Mouse (Mus musculus): ENCODE measurements around the gene Etfdh.

Gene Etfdh

GRCm38 (mm10) chr3:79629416-79629730 is at the start of gene Etfdh:
Gene Etfdh (minus strand): TSS chr3:79629500.
- peak; percentile 94 for DNase-seq (ENCODE audit: inconsistent ontology term)

DNA sequence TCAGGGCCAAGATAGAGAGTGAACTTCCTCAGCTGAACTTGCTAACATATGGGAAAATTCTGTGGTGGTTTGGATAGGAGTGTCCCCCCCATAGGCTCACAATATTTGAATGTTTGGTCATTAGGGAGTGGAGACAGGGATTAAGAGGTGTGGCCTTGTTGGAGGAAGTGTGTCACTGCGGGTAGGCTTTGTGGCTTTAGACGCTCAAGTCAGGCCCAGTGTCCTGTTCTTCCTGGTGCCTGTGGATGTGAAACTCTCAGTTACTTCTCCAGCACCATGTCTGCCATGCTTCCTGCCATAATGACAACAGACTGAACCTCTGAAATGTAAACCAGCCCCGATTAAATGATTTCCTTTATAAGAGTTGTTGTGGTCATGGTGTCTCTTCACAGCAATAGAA is 47.1 kb upstream of the Etfdh start:
- no peak for DNase-seq (ENCODE audit: inconsistent ontology term)

DNA sequence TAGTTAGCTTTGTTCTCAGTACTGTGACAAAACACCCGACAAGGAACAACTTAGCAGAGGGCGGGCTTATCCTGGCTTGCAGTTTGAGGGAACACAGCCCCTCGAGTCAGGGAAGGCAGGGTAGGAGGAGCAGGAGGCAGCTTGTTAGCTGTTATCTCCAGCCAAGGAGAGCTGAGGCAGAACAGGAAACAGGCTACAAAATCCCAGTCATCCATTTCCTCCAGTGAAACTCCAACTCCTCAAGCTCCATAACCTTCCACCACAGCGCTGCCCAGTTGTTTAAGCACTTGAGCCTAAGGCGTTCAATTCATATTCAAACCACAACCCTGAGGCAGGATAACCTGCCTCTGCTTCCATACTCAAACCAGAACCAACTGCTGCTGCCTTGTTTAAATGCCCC is 45.3 kb upstream of the Etfdh start:
- no peak for DNase-seq (ENCODE audit: inconsistent ontology term)

GRCm38 (mm10) chr3:79673082-79673481 is 43.8 kb upstream of the Etfdh start:
- DNase-seq (ENCODE audit: inconsistent ontology term), result peak; percentile 42

GRCm38 (mm10) chr3:79672188-79672587 is 42.9 kb upstream of the Etfdh start:
- DNase-seq (ENCODE audit: inconsistent ontology term), result no peak

DNA sequence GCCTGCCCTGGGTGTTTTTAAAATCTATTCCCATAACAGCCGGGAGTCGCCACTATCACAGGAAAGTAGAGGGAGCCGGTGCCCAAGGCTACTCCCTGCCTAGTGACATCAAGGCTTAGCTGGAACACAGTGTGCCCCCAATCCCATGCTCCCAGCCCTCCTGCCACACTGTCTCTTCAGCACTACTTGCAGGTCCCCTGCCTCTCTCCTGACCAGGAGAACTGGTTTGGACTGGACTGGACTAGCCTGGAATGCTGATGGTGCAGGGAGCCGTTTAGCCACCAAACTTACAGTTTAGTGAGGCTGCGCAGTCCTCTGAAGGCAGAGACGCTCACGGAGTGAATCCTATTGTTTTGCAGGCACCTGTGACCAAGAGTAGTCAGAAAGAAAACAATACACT is 41.3 kb upstream of the Etfdh start:
- no peak for DNase-seq (ENCODE audit: inconsistent ontology term)

- DNase-seq (ENCODE audit: inconsistent ontology term), result no peak
These were observed 35.6 kb upstream of the Etfdh start for GRCm38 (mm10) chr3:79664787-79665408.

GRCm38 (mm10) chr3:79656682-79657081 is 27.4 kb upstream of the Etfdh start:
- DNase-seq (ENCODE audit: inconsistent ontology term), result peak; percentile 36

DNA sequence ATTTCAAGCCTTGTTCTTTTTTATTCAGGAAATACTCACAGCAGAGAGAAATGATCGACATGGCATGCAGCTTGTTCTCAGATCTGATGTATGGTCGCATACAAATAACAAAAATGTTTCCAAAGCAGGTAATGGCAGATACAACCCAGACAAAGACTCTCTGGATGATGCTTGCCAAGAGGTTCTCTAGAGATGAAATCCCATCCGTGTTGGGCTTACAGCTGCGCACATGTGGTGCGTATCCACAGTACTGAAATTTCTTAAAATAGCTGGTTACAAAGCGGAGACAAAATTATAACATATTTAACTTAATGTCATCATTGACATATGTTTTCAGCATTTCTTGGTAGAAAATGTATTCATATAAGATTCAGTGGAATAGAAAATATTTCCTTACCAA is 22.8 kb upstream of the Etfdh start:
- no peak for DNase-seq (ENCODE audit: inconsistent ontology term)

- DNase-seq (ENCODE audit: inconsistent ontology term), result peak; percentile 99
These were observed 512 bp downstream of the Etfdh start, which contains the start of gene 4930579G24Rik for GRCm38 (mm10) chr3:79628561-79629415. Gene 4930579G24Rik (plus strand): TSS chr3:79629079.

DNA sequence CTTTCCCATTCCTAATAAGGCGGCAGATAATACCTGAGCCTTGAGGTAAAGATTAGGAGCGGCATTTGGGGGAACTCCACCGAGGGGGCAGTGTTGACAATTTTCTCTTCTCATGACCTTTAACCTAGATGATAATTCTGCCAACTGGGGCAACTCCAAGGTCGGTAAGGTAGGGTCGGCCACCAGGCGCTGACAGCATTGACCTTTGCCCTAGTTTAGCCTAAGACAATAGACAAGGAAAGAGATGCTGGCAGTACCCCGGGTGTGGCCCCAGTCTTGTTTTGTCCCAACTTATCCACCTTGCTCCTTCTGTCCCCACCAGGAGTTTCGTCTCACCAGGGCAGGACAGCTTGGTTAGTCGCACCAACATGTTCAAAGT is 1.1 kb downstream of the Etfdh start:
- DNase-seq (ENCODE audit: inconsistent ontology term), result no peak

DNA sequence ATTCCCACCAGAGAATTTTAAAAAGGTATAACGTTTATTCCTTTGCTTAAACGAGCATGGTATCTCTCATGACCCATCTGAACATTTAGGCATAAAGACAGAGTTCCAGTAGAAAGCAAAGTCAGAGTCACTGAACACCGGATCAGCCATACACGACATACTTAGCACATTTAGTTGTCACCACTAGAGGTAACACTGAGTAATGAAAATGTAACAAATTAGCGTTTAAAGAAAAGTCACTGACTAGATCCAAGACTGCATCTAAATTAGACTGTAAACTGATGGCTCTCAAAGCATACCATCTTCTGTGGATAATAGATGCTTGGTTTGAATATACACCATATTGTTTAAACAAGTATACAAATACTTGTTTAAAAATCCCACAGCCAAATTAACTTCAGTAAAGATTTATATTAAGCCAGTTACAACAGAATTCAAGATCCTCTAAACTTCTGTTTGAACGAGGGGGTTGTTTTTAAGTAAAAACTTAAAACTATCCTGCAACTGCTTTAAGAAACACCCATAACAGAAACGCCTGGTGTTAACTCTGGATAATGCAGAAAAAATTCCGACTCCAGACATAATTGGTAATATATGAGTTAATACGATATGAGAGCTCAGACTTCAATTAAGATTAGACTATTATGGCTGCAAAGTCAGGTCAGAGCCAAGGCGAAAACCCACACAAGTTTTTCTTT is 1.7 kb downstream of the Etfdh start:
- DNase-seq (ENCODE audit: inconsistent ontology term), result peak; percentile 3

- no peak for DNase-seq (ENCODE audit: inconsistent ontology term)
These were observed 19.4 kb downstream of the Etfdh start for GRCm38 (mm10) chr3:79609886-79610285.

- DNase-seq (ENCODE audit: inconsistent ontology term), result no peak
These were observed 33.8 kb downstream of the Etfdh start for GRCm38 (mm10) chr3:79595468-79595867.

DNA sequence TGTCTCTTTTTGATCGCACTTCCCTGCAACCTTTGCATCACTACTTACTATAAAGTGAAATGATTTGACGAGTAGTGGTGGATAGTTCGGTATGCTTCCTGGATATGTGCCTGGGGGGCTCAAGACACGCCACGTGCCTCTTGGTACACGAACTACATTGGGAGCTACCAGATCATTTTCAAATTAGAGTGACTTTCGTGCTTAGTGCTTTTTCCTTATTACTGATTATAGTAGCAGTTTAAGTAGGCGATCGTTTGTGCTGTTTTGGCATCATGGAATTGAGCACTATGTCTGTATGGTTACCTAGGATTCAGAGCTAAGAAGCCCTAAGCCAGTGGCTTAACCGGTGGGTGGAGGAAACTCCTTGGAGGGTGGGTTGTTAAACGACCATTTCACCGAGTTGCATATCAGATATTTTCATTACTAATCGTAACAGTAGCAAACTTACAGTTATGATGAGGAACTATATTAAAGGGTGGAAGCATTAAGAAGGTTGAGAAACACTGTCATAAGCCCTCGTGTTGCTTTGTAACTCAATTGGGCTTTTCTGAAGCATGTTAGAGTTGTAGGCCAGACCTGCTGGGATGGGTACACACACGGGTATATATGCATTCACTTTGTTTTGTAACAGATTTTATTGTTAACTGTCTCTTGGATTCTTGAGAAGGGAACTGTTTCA is 37.4 kb downstream of the Etfdh start:
- DNase-seq (ENCODE audit: inconsistent ontology term), result no peak

- DNase-seq (ENCODE audit: inconsistent ontology term), result peak; percentile 80
These were observed 38.2 kb downstream of the Etfdh start, which contains the start of gene Ppid for GRCm38 (mm10) chr3:79590863-79591792. Gene Ppid (plus strand): TSS chr3:79591342.

- no peak for DNase-seq (ENCODE audit: inconsistent ontology term)
These were observed 39.6 kb downstream of the Etfdh start for GRCm38 (mm10) chr3:79589671-79590070.

- peak; percentile 75 for DNase-seq (ENCODE audit: inconsistent ontology term)
These were observed 42.5 kb downstream of the Etfdh start for GRCm38 (mm10) chr3:79586804-79587203.

- no peak for DNase-seq (ENCODE audit: inconsistent ontology term)
These were observed 49.3 kb downstream of the Etfdh start for GRCm38 (mm10) chr3:79579891-79580575.

- DNase-seq (ENCODE audit: inconsistent ontology term), result no peak
These were observed 51.1 kb downstream of the Etfdh start for GRCm38 (mm10) chr3:79578164-79578563.

Data from Muller cell, postnatal 12 days (primary cell).